7 mouse cellular contexts compared by ENCODE assay signal in the genomic region with DNA sequence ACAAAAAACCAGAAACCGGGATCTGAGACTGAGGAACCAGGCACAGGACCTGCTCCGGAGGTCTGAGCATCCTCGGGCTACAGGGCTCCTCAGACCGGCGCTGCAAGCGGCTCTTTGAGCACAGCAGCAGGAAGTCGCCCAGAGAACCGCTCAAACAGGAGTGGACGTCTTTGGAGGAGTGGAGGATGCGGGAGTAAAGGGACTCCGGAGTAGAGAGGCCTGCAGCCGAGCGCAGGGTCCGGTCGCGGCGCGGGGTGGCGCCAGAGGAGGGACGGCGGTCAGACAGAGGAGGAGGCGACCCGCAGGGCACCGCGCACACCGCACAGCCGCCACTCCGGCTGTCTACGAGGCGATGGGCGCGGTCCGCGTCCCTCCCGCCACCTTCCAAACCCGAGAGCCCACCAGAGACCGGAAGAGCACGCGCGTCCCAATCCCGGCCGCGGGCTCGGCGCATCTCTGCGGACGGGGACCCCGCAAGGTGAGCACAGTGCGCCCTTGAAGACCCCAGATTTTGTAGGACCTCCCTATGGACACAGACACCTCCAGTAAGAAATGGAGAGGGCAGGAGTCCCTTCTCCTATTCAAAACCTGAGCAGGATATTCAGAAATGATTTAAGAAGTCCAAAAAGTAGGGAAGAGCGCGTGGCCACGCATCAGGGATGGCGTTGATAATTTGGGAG. TPM values are rescaled to one million over a fixed set of nuclear protein-coding genes. Genes with fewer than 3 reads are reported as not detected.
DNase-seq lines count a peak whose midpoint lies in the region; ATAC-seq lines count a peak whose summit lies in the region.

Gene Gpr156, plus strand, starts transcription at position 359 of the 680 bp plus-strand sequence.

- H3K36me3 ChIP-seq in forebrain, embryonic 15.5 days, result no peaks in the 10 kb centered on the region
- H3K36me3 ChIP-seq in hindbrain, embryonic 10.5 days, result no peaks in the 10 kb centered on the region

- peaks cover 16% of the 10 kb centered on the region for H3K4me1 ChIP-seq in forebrain, embryonic 15.5 days
- peaks cover 16% of the 10 kb centered on the region; the same call in 1 of the 2 replicates for H3K4me1 ChIP-seq in hindbrain, embryonic 10.5 days (replicated peaks)

- H3K27ac ChIP-seq in forebrain, embryonic 15.5 days (replicated peaks), result 0 out of 2 replicates have a peak within 1 kb of the TSS, but pooled peaks have one; percentile 31
- peak within 1 kb of the TSS; percentile 82 for H3K27ac ChIP-seq in hindbrain, embryonic 10.5 days

- peak within 1 kb of the TSS; percentile 94 for H3K4me2 ChIP-seq in forebrain, embryonic 15.5 days (replicated peaks)

- H3K9me3 ChIP-seq in forebrain, embryonic 15.5 days, result no peaks in the 10 kb centered on the region
- no peaks in the 10 kb centered on the region for H3K9me3 ChIP-seq in hindbrain, embryonic 10.5 days

- WGBS in forebrain, embryonic 15.5 days, result 2% methylated on average over 49 of the region's 53 CpGs
- 3% methylated on average over 53 of the region's 53 CpGs for WGBS in hindbrain, embryonic 10.5 days

- peak; percentile 91 for ATAC-seq in forebrain, embryonic 15.5 days (replicated peaks)
- ATAC-seq in megakaryocyte progenitor cell, adult 5-6 weeks (replicated peaks; ENCODE audit: poor library complexity), result peak; percentile 54

- H3K9ac ChIP-seq in forebrain, embryonic 15.5 days (replicated peaks), result peak within 1 kb of the TSS; percentile 84

- intact Hi-C loops in left cerebral cortex, postnatal 25 days (cut with DNase I), result no loop called here

- DNase-seq in R1 (ENCODE audit: low read depth, low spot score), result peak; percentile 35
- peak; percentile 7 for DNase-seq in cerebellum, adult 11 months
- DNase-seq in hindbrain, embryonic 10.5 days (ENCODE audit: low spot score), result peak; percentile 73
- DNase-seq in left cerebral cortex, postnatal 25 days (ENCODE audit: low spot score in 2 of 2), result peak; percentile 17 to 49
- DNase-seq in spleen, postnatal 10 days (ENCODE audit: low spot score in 2 of 2), result peak; percentile 6 to 27

- H3K27me3 ChIP-seq in forebrain, embryonic 15.5 days, result no peaks in the 10 kb centered on the region
- peaks cover 33% of the 10 kb centered on the region for H3K27me3 ChIP-seq in hindbrain, embryonic 10.5 days (ENCODE audit: insufficient read depth, poor library complexity, severe bottlenecking)

- H3K4me3 ChIP-seq in forebrain, embryonic 15.5 days, result peak within 1 kb of the TSS; percentile 65
- H3K4me3 ChIP-seq in hindbrain, embryonic 10.5 days, result peak within 1 kb of the TSS; percentile 59

RNA-seq across cellular contexts. Expression of gene Gpr156, which starts in this region (rescaled TPM):
- polyA plus RNA-seq in forebrain, embryonic 15.5 days (2015; fragmentation: Nextera tagmentation; extraction: Ambion mirVana), result 5.3 and 5.6 TPM in 2 replicates
- 2.1 and 4.5 TPM in 2 replicates for polyA plus RNA-seq in hindbrain, embryonic 10.5 days (2016; fragmentation: Nextera tagmentation; extraction: Ambion mirVana)
- under 1 TPM; 0.46 to 0.48 TPM for total RNA-seq in left cerebral cortex, postnatal 25 days (2021)
- not detected in 2 replicates for total RNA-seq in megakaryocyte progenitor cell, adult 5-6 weeks (2015)
- not detected in 2 replicates for total RNA-seq in megakaryocyte progenitor cell, adult 5-6 weeks (2017)

Comparison
In these comparisons a context has a peak if more than half of its experiments do, and no peak if none do; other contexts are left out.
1. Peak in every context shown above with its lines: DNase-seq, ATAC-seq, H3K4me3 ChIP-seq and H3K27ac ChIP-seq.
2. Peak in DNase-seq in left cerebral cortex, postnatal 25 days; RNA of the gene not detected or under 1 TPM.
3. Peak in ATAC-seq in megakaryocyte progenitor cell, adult 5-6 weeks; RNA of the gene not detected or under 1 TPM.
4. DNase-seq: peak in every context shown above with its lines; median percentile 73 in hindbrain, embryonic 10.5 days; 35 in R1; 33 in left cerebral cortex, postnatal 25 days; 16 in spleen, postnatal 10 days; 7 in cerebellum, adult 11 months.